Mouse (Mus musculus) retina, postnatal 1 day (tissue): Measurements from ENCODE around the gene Olfr48.

Source experiments
- DNase-seq: peaks from one replicate; pipeline ENCODE4 v3.0.0-alpha.2; 2012

Gene Olfr48

GRCm38 (mm10) chr2:89848105-89848504 is at the start of gene Olfr48:
Olfr48 (minus strand) TSS chr2:89848205.
- no peak for DNase-seq

- DNase-seq = no peak
These were observed 30.1 kb upstream of the Olfr48 start, which contains the start of gene Olfr1257 for GRCm38 (mm10) chr2:89878137-89878536. Olfr1257 (plus strand) TSS chr2:89878437.

GRCm38 (mm10) chr2:89849230-89849629 is 1.2 kb upstream of the Olfr48 start:
- DNase-seq = no peak

GRCm38 (mm10) chr2:89841455-89841854 is 6.5 kb downstream of the Olfr48 start, which contains the start of gene Olfr1256:
Olfr1256 (minus strand) TSS chr2:89841555.
- DNase-seq = no peak

- no peak for DNase-seq
These were observed 27.8 kb downstream of the Olfr48 start for GRCm38 (mm10) chr2:89820216-89820615.

- no peak for DNase-seq
These were observed 36.3 kb downstream of the Olfr48 start, which contains the start of gene Olfr1255 for GRCm38 (mm10) chr2:89811751-89812150. Olfr1255 (plus strand) TSS chr2:89812051.

GRCm38 (mm10) chr2:89810751-89811150 is 37.3 kb downstream of the Olfr48 start:
- no peak for DNase-seq

GRCm38 (mm10) chr2:89799583-89799982 is 48.4 kb downstream of the Olfr48 start:
- DNase-seq = no peak

GRCm38 (mm10) chr2:89793519-89793918 is 54.5 kb downstream of the Olfr48 start, which contains the start of gene Olfr1254:
Olfr1254 (minus strand) TSS chr2:89793619.
- no peak for DNase-seq
